Mouse (Mus musculus) liver, adult 2 months (tissue): ENCODE measurements around the gene Olfr315.

Experiments used
- CTCF ChIP-seq: fragments of 200-500 bp; IDR thresholded peaks from 2 replicates; pipeline ENCODE4 v1.5.1; 2011; ENCODE audit warnings: low read depth, low read length, control low read depth
- POLR2A ChIP-seq: fragments of 200-500 bp; IDR thresholded peaks from 2 replicates; pipeline ENCODE4 v1.6.1; 2011; ENCODE audit warnings: low read length, control low read depth; ENCODE audit not compliant: insufficient read depth; ENCODE audit errors: extremely low read depth

GRCm38 (mm10) chr11:58799747-58800146 is 26.8 kb downstream of the Olfr315 start:
- TF ChIP-seq POLR2A, result no peak
- TF ChIP-seq CTCF, result no peak
